Mouse (Mus musculus) liver, postnatal 0 days (tissue): Measurements from ENCODE around the gene Dcx.

ENCODE experiments used
- CTCF ChIP-seq: sonication (generic); IDR thresholded peaks from 2 replicates; pipeline ENCODE4 v1.5.1; 2016; ENCODE audit warnings: antibody characterized with exemption, low read depth
- EP300 ChIP-seq: IDR thresholded peaks from 2 replicates; pipeline ENCODE4 v1.6.1; 2016; ENCODE audit warnings: antibody characterized with exemption, low read depth, mild to moderate bottlenecking

- TF ChIP-seq CTCF = no peak
- no peak for TF ChIP-seq EP300
Measured at GRCm38 (mm10) chrX:143846637-143847036, 86.5 kb downstream of the Dcx start.
